Mouse (Mus musculus) megakaryocyte, embryonic 14.5 days (primary cell): ENCODE measurements around the gene Fam83c. TPM values are rescaled to one million over a fixed set of nuclear protein-coding genes. Genes with fewer than 3 reads are reported as not detected.

Experiments used
- H3K27me3 ChIP-seq: replicated peaks from 2 replicates; pipeline ENCODE3; 2012; ENCODE audit warnings: inconsistent platforms
- H3K36me3 ChIP-seq: replicated peaks from 2 replicates; pipeline ENCODE3; 2012; ENCODE audit warnings: low read length, inconsistent platforms, mixed read lengths
- H3K4me1 ChIP-seq: 2 replicates; pipeline ENCODE4 v1.6.1; 2012; ENCODE audit warnings: inconsistent platforms
- H3K4me3 ChIP-seq: replicated peaks from 2 replicates; pipeline ENCODE3; 2012; ENCODE audit warnings: moderate library complexity, mild to moderate bottlenecking, inconsistent platforms
- H3K9me3 ChIP-seq: 2 replicates; pipeline ENCODE4 v1.6.1; 2012; ENCODE audit warnings: inconsistent platforms
- FLI1 ChIP-seq: IDR thresholded peaks from 2 replicates; pipeline ENCODE4 v1.6.1; 2012; ENCODE audit warnings: low read length, inconsistent platforms, mixed read lengths
- GATA1 ChIP-seq: IDR thresholded peaks from 3 replicates; pipeline ENCODE4 v1.6.1; 2012; ENCODE audit warnings: mixed read lengths, low read length, inconsistent platforms, borderline replicate concordance
- polyA plus RNA-seq: library from polyadenylated mRNA; stranded (reverse); fragments of >175 nt; gene quantifications from 2 replicates; pipeline ENCODE4 v1.2.3, GENCODE M21; 2012; ENCODE audit warnings: low replicate concordance; ENCODE audit not compliant: insufficient read depth

The Fam83c gene
- polyA plus RNA-seq, 1 experiment, result 0.03 TPM

DNA sequence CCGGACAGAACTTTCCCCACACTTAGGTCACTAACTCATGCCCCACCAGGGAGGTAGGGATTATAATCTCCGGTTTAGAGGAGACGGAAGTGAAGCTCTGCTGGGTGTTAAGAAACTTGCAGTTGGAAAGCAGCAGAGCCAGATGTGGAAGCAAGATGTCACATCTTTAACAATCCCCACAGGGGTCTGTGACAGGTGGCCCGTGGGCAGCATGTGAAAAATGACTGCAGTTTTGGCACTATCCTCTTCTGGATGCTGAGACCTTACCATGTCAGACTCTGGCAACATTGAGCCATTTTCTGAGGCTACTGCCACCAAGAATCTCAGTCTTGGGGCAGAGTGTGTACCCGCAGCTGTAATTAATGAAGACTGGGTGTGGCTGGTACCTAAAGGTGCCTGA lies 30.6 kb downstream of the Fam83c start:
- no peaks in the 10 kb centered on the region for H3K36me3 ChIP-seq
- no peak overlapping the region for H3K4me3 ChIP-seq
- no peaks in the 10 kb centered on the region for H3K9me3 ChIP-seq
- H3K27me3 ChIP-seq, result peaks cover 77% of the 10 kb centered on the region
- TF ChIP-seq GATA1 (no peak), FLI1 (no peak)
- no peaks in the 10 kb centered on the region for H3K4me1 ChIP-seq

DNA sequence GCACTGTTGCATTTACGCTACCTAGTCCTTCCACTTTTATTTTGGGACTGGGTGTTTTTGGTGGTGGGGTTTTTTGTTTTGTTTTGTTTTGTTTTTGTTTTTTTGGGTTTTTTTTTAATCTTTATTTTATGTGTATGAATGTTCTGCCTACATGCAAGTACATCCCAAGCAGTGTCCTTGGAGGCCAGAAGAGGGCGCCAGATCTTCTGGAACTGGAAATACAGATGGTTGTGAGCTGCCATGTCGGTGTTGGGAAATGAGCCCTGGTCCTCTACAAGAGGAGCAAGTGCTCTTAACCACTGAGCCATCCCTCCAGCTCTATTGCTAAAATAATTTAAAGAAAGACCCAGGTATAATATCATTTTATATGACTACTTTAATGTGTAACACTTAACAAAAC lies 31.9 kb downstream of the Fam83c start:
- Histone ChIP-seq H3K4me1 (no peaks in the 10 kb centered on the region), H3K27me3 (peaks cover 83% of the 10 kb centered on the region), H3K36me3 (no peaks in the 10 kb centered on the region), H3K4me3 (no peak overlapping the region), H3K9me3 (no peaks in the 10 kb centered on the region)
- TF ChIP-seq FLI1, result no peak
- TF ChIP-seq GATA1, result no peak

DNA sequence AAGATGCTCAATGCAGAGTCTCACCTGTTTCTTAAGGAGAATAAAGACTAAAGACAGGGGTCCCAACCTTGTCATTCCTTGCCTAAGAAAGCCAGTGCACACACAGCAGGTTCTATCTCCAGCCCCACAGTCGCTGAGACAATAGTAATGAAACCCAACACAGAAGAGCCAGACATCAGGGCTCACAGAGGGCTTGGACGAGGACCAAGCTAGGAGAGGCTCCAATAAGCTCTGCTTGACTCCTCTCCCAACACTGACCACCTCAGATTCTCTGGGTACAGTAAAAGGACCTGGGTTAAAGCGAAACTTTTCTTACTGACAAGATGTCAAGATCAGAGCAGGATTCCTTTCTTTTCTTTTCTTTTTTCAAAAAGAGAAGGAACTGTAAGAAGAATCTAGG lies 36.0 kb downstream of the Fam83c start:
- Histone ChIP-seq H3K4me3 (no peak overlapping the region), H3K9me3 (no peaks in the 10 kb centered on the region), H3K27me3 (peaks cover 69% of the 10 kb centered on the region), H3K4me1 (no peaks in the 10 kb centered on the region), H3K36me3 (no peaks in the 10 kb centered on the region)
- TF ChIP-seq GATA1 (no peak), FLI1 (no peak)

DNA sequence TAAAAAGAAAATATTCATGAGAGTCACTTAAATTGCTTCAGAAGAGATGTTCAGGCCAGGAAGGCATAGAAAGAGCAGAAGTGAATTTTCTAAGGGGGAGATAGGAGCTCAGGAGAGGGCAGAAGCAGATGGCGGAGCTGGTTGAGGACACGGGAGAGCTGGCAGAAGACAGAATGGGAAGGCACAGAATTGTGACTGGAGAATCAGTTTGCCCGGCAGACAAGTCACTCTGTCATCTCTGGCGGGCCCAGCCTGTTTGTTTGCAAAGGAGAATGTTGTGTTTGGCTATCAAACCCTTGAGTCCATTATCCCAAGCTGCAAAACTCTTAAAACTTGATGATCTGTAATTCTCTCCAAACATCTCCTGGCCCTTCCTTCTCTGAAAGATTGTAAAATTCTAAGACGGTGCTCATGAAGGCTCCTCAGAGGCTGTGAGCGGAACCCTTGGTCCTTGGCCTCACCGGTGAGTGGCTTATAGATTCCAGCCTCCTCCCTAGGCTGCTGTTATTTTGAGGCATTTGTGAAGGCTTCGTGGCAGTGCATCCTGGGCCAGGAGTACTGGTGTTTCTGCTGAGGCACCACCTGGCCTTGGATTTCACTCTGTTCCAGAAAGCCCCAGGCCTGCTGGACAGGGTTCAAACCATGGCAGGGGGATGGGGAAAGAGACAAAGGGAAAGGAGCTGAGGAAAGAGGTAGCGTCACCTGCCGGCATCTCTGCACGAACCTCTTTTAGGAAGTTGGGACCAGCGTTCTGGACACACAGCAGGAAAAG lies 39.8 kb downstream of the Fam83c start:
- H3K9me3 ChIP-seq, result no peaks in the 10 kb centered on the region
- peaks cover 64% of the 10 kb centered on the region for H3K27me3 ChIP-seq
- H3K36me3 ChIP-seq, result no peaks in the 10 kb centered on the region
- TF ChIP-seq GATA1 (no peak), FLI1 (no peak)
- no peak overlapping the region for H3K4me3 ChIP-seq
- H3K4me1 ChIP-seq, result peaks cover 3% of the 10 kb centered on the region; the same call in 1 of the 2 replicates

GRCm38 (mm10) chr2:155792899-155793298 lies 41.8 kb downstream of the Fam83c start:
- no peak overlapping the region for H3K4me3 ChIP-seq
- no peaks in the 10 kb centered on the region for H3K36me3 ChIP-seq
- TF ChIP-seq FLI1, result no peak
- no peaks in the 10 kb centered on the region for H3K9me3 ChIP-seq
- H3K4me1 ChIP-seq, result peaks cover 3% of the 10 kb centered on the region; the same call in 1 of the 2 replicates
- peaks cover 63% of the 10 kb centered on the region for H3K27me3 ChIP-seq

- H3K4me3 ChIP-seq, result no peak overlapping the region
- no peaks in the 10 kb centered on the region for H3K36me3 ChIP-seq
- TF ChIP-seq GATA1, result no peak
- no peak for TF ChIP-seq FLI1
- no peaks in the 10 kb centered on the region for H3K9me3 ChIP-seq
- peaks cover 70% of the 10 kb centered on the region for H3K27me3 ChIP-seq
- peaks cover 3% of the 10 kb centered on the region; the same call in 1 of the 2 replicates for H3K4me1 ChIP-seq
These were observed 46.4 kb downstream of the Fam83c start for GRCm38 (mm10) chr2:155787949-155788931.

DNA sequence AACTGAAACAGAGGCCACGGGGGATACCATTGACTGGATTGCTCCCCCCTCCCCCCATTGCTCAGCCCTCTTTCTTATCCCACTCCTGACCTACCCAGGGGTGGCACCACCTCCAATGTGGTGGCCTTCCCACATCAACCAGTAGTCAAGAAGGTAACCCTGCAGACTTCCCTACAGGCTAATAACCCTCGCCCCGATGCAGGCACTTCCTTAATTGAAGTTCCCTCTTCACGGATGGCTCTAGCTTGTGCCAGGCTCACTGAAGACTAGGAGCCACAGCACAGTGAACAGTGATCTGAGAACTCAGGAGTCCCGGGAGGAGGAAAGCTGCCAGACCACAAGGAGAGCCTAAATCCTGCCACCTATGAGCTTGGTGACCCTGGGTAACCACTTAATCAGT lies 47.7 kb downstream of the Fam83c start:
- no peaks in the 10 kb centered on the region for H3K36me3 ChIP-seq
- no peaks in the 10 kb centered on the region for H3K9me3 ChIP-seq
- TF ChIP-seq GATA1, result no peak
- no peak for TF ChIP-seq FLI1
- H3K27me3 ChIP-seq, result peaks cover 64% of the 10 kb centered on the region
- no peaks in the 10 kb centered on the region for H3K4me1 ChIP-seq
- no peak overlapping the region for H3K4me3 ChIP-seq

- H3K4me3 ChIP-seq, result no peak overlapping the region
- peaks cover 67% of the 10 kb centered on the region for H3K27me3 ChIP-seq
- no peaks in the 10 kb centered on the region for H3K36me3 ChIP-seq
- no peaks in the 10 kb centered on the region for H3K4me1 ChIP-seq
- H3K9me3 ChIP-seq, result no peaks in the 10 kb centered on the region
- TF ChIP-seq FLI1 (no peak), GATA1 (no peak)
These were observed 50.1 kb downstream of the Fam83c start for GRCm38 (mm10) chr2:155784534-155784933.

GRCm38 (mm10) chr2:155779506-155779905 lies 55.1 kb downstream of the Fam83c start:
- TF ChIP-seq FLI1, result no peak
- TF ChIP-seq GATA1, result no peak
- Histone ChIP-seq H3K9me3 (no peaks in the 10 kb centered on the region), H3K4me1 (peaks cover 7% of the 10 kb centered on the region), H3K27me3 (peaks cover 71% of the 10 kb centered on the region), H3K4me3 (no peak overlapping the region), H3K36me3 (no peaks in the 10 kb centered on the region)

GRCm38 (mm10) chr2:155779066-155779465 lies 55.6 kb downstream of the Fam83c start:
- no peaks in the 10 kb centered on the region for H3K9me3 ChIP-seq
- H3K27me3 ChIP-seq, result peaks cover 72% of the 10 kb centered on the region

More at GRCm38 (mm10) chr2:155779066-155779465, 55.6 kb downstream of the Fam83c start:
- no peaks in the 10 kb centered on the region for H3K36me3 ChIP-seq
- TF ChIP-seq FLI1 (no peak), GATA1 (no peak)
- H3K4me1 ChIP-seq, result peaks cover 7% of the 10 kb centered on the region
- H3K4me3 ChIP-seq, result no peak overlapping the region
